Mouse (Mus musculus) skeletal muscle tissue, adult 2 months (tissue): ENCODE results near the gene Cela3b.

Source experiments
- DNase-seq: peaks from one replicate; pipeline ENCODE4 v3.0.0-alpha.2; 2012; ENCODE audit warnings: low read depth, low spot score

Cela3b gene

DNA sequence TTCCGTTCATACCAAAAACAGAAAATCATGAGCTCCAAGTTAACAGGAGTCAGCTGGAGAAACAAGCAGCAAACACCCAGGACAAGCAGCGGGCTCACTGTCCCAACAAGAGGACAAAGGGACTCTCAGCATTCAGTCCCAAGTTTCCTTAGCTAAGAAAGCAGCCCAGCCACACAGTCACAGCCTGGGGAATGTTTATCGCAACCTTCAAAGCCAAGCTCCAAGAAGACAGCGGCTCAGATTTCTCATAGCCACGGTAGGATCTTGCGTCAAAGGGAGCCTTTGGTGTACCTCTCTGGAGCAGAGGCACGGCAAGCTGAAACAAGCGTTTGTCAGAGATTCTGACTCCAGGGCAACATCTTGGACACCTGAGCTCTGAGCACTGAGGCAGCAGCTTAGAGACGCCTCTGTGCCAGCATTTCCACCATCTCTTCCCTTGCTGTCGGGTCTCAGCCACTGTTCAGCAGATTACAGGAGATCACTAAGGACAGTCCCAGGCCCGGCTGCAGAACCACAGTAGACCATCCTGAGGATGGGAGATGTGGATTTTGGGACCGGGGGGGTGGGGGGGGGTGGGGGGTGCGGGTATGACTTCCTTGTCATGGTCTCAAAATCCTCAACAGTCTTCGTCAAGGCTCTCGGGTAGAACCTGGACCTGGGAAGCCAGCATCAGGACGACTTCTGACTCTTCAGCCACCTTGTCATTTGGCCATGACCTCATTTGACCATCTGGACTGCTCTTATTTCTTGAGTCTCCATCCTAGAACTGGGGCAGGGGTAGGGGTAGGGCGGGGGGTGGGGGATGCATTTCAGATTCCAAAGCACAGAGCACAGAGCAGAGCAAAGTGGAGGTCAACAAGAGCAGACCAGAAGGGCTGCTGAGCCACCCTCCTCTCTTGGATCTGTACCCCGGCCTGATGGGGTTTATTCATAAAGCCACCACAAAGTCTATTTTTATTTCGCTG, 54.7 kb downstream of the Cela3b start:
- DNase-seq: peak; percentile 89

DNA sequence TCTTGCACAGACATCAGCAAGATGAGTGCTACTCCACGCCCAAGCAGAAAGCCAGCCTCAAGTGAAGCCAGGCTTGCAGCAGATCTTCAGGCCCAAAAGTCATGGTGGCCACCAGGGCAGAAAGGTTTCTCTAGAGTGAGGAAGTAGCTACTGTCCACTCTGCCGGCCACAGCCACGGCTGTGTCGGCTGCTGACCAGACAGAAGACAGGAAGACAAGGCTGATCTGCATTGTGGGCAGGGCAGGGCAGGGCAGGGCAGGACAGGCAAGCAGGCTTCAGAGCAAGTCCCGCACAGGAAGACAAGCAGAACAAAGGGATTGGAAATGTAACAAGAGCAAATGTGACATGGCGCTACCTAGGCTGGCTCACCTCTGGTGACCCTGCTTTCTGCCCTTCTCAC, 56.6 kb downstream of the Cela3b start:
- no peak for DNase-seq

GRCm38 (mm10) chr4:137371596-137372523, 58.5 kb downstream of the Cela3b start:
- no peak for DNase-seq
